Mouse (Mus musculus): ENCODE data around the gene Nop53. TPM values are rescaled to one million over a fixed set of nuclear protein-coding genes. Genes with fewer than 3 reads are reported as not detected.
A peak's percentile ranks its signal among the peaks of the same experiment; 100 is the strongest.
"Not testable (repeated sequence)": the region's sequence is repeated elsewhere in the genome, so short reads cannot be mapped to it uniquely, and the experiment has no call there.

Gene Nop53
- polyA plus RNA-seq, 1 experiment from 2014 or later = 128 TPM

GRCm38 (mm10) chr7:15915695-15916094 lies 30.2 kb downstream of the Nop53 start:
- 93% methylated on average over 4 of the region's 4 CpGs for WGBS
- H3K9ac ChIP-seq; ATAC-seq (ENCODE audit: low read depth); H3K4me2 ChIP-seq; H3K9me3 ChIP-seq; H3K27ac ChIP-seq (replicated peaks); H3K4me3 ChIP-seq; H3K27me3 ChIP-seq: not testable (repeated sequence)
- H3K36me3 ChIP-seq = peaks cover 40% of the 10 kb centered on the region
- peaks cover 13% of the 10 kb centered on the region for H3K4me1 ChIP-seq (replicated peaks)

GRCm38 (mm10) chr7:15914751-15915150 lies 31.1 kb downstream of the Nop53 start:
- peaks cover 34% of the 10 kb centered on the region for H3K36me3 ChIP-seq
- H3K4me3 ChIP-seq = no peak overlapping the region
- no peak overlapping the region for H3K4me2 ChIP-seq
- H3K27me3 ChIP-seq = no peaks in the 10 kb centered on the region
- ATAC-seq (ENCODE audit: low read depth) = no peak
- no peak overlapping the region for H3K27ac ChIP-seq (replicated peaks)
- H3K9me3 ChIP-seq = no peaks in the 10 kb centered on the region
- H3K4me1 ChIP-seq (replicated peaks) = peaks cover 3% of the 10 kb centered on the region
- WGBS = 81% methylated on average over 2 of the region's 2 CpGs
- H3K9ac ChIP-seq = no peak overlapping the region

- no peak overlapping the region for H3K4me2 ChIP-seq
- no peak overlapping the region for H3K4me3 ChIP-seq
- 53% methylated on average over 2 of the region's 2 CpGs for WGBS
- no peaks in the 10 kb centered on the region for H3K27me3 ChIP-seq
- H3K9ac ChIP-seq = no peak overlapping the region
- no peaks in the 10 kb centered on the region for H3K4me1 ChIP-seq (replicated peaks)
- no peak for ATAC-seq (ENCODE audit: low read depth)
- no peak overlapping the region for H3K27ac ChIP-seq (replicated peaks)
- H3K9me3 ChIP-seq = no peaks in the 10 kb centered on the region
- H3K36me3 ChIP-seq = peaks cover 29% of the 10 kb centered on the region
These were observed 31.6 kb downstream of the Nop53 start for GRCm38 (mm10) chr7:15914252-15914651.

GRCm38 (mm10) chr7:15912183-15912582 lies 33.7 kb downstream of the Nop53 start:
- H3K9me3 ChIP-seq = no peaks in the 10 kb centered on the region
- H3K4me3 ChIP-seq = no peak overlapping the region
- H3K27ac ChIP-seq (replicated peaks) = no peak overlapping the region
- H3K9ac ChIP-seq = no peak overlapping the region
- 3% methylated on average over 4 of the region's 4 CpGs for WGBS
- ATAC-seq (ENCODE audit: low read depth) = peak; percentile 58; the same call in 1 of the 2 replicates
- peaks cover 12% of the 10 kb centered on the region for H3K36me3 ChIP-seq
- H3K4me1 ChIP-seq (replicated peaks) = no peaks in the 10 kb centered on the region
- no peak overlapping the region for H3K4me2 ChIP-seq
- H3K27me3 ChIP-seq = no peaks in the 10 kb centered on the region

- H3K4me3 ChIP-seq = no peak overlapping the region
- no peaks in the 10 kb centered on the region for H3K27me3 ChIP-seq
- 84% methylated on average over 5 of the region's 5 CpGs for WGBS
- ATAC-seq (ENCODE audit: low read depth) = no peak
- no peak overlapping the region for H3K27ac ChIP-seq (replicated peaks)
- H3K36me3 ChIP-seq = no peaks in the 10 kb centered on the region
- H3K9me3 ChIP-seq = no peaks in the 10 kb centered on the region
- H3K4me2 ChIP-seq = no peak overlapping the region
- H3K4me1 ChIP-seq (replicated peaks) = no peaks in the 10 kb centered on the region
- H3K9ac ChIP-seq = no peak overlapping the region
These were observed 35.4 kb downstream of the Nop53 start for GRCm38 (mm10) chr7:15910521-15910920.

- Histone ChIP-seq H3K9me3 (no peaks in the 10 kb centered on the region), H3K27ac (replicated peaks) (no peak overlapping the region), H3K4me2 (no peak overlapping the region), H3K36me3 (no peaks in the 10 kb centered on the region), H3K4me1 (replicated peaks) (no peaks in the 10 kb centered on the region), H3K4me3 (no peak overlapping the region), H3K9ac (no peak overlapping the region), H3K27me3 (no peaks in the 10 kb centered on the region)
- ATAC-seq (ENCODE audit: low read depth) = no peak
- WGBS = 88% methylated on average over 8 of the region's 8 CpGs
These were observed 37.8 kb downstream of the Nop53 start for GRCm38 (mm10) chr7:15907971-15908590.

- Histone ChIP-seq H3K27me3 (no peaks in the 10 kb centered on the region), H3K4me3 (no peak overlapping the region), H3K36me3 (no peaks in the 10 kb centered on the region), H3K9ac (no peak overlapping the region), H3K27ac (replicated peaks) (no peak overlapping the region), H3K4me2 (no peak overlapping the region), H3K4me1 (replicated peaks) (no peaks in the 10 kb centered on the region), H3K9me3 (no peaks in the 10 kb centered on the region)
- ATAC-seq (ENCODE audit: low read depth) = no peak
- 92% methylated on average over 1 of the region's 1 CpGs for WGBS
These were observed 39.3 kb downstream of the Nop53 start for GRCm38 (mm10) chr7:15906602-15907001.

- H3K9me3 ChIP-seq = no peaks in the 10 kb centered on the region
- no peaks in the 10 kb centered on the region for H3K36me3 ChIP-seq
- H3K4me1 ChIP-seq (replicated peaks) = no peaks in the 10 kb centered on the region
- H3K4me2 ChIP-seq = no peak overlapping the region
- H3K9ac ChIP-seq = no peak overlapping the region
- WGBS = 83% methylated on average over 7 of the region's 7 CpGs
- H3K27ac ChIP-seq (replicated peaks) = no peak overlapping the region
- ATAC-seq (ENCODE audit: low read depth) = no peak
- H3K27me3 ChIP-seq = no peaks in the 10 kb centered on the region
- no peak overlapping the region for H3K4me3 ChIP-seq
These were observed 40.0 kb downstream of the Nop53 start for GRCm38 (mm10) chr7:15905861-15906260.

GRCm38 (mm10) chr7:15901366-15902048 lies 44.4 kb downstream of the Nop53 start:
- H3K4me1 ChIP-seq (replicated peaks) = no peaks in the 10 kb centered on the region
- ATAC-seq (ENCODE audit: low read depth) = no peak
- H3K9me3 ChIP-seq = no peaks in the 10 kb centered on the region
- H3K27ac ChIP-seq (replicated peaks) = no peak overlapping the region
- no peak overlapping the region for H3K4me3 ChIP-seq
- H3K36me3 ChIP-seq = no peaks in the 10 kb centered on the region
- H3K4me2 ChIP-seq = no peak overlapping the region
- H3K9ac ChIP-seq = no peak overlapping the region
- WGBS = 77% methylated on average over 9 of the region's 9 CpGs
- H3K27me3 ChIP-seq = no peaks in the 10 kb centered on the region

- H3K27ac ChIP-seq (replicated peaks) = no peak overlapping the region
- ATAC-seq (ENCODE audit: low read depth) = no peak
- H3K9me3 ChIP-seq = no peaks in the 10 kb centered on the region
- H3K36me3 ChIP-seq = no peaks in the 10 kb centered on the region
- no peak overlapping the region for H3K4me2 ChIP-seq
- no peaks in the 10 kb centered on the region for H3K4me1 ChIP-seq (replicated peaks)
- no peak overlapping the region for H3K9ac ChIP-seq
- 67% methylated on average over 1 of the region's 1 CpGs for WGBS
- H3K27me3 ChIP-seq = no peaks in the 10 kb centered on the region
- H3K4me3 ChIP-seq = no peak overlapping the region
These were observed 51.6 kb downstream of the Nop53 start for GRCm38 (mm10) chr7:15894251-15894650.
